Mouse (Mus musculus) intestine, postnatal 0 days (tissue): ENCODE measurements around the gene Hint1. TPM values are rescaled to one million over a fixed set of nuclear protein-coding genes. Genes with fewer than 3 reads are reported as not detected.
A peak's percentile ranks its signal among the peaks of the same experiment; 100 is the strongest.

Source experiments
- ATAC-seq: fragments of 200-750 bp; cut with Nextera tagmentation; 2 replicates; pipeline ENCODE4 v1.8.0; 2017; ENCODE audit warnings: mild to moderate bottlenecking, moderate TSS enrichment, moderate library complexity
- H3K27ac ChIP-seq: fragments of 300-500 bp; sonication (generic); 2 replicates; pipeline ENCODE4 v1.5.1; 2014; ENCODE audit warnings: mild to moderate bottlenecking, low read depth, low read length, moderate library complexity
- H3K27me3 ChIP-seq: fragments of 300-500 bp; sonication (generic); replicated peaks from 2 replicates; pipeline ENCODE4 v1.6.1; 2014; ENCODE audit warnings: low read length, mixed read lengths; ENCODE audit not compliant: control insufficient read depth, insufficient read depth
- H3K36me3 ChIP-seq: fragments of 300-500 bp; sonication (generic); 2 replicates; pipeline ENCODE4 v1.6.1; 2014; ENCODE audit warnings: mild to moderate bottlenecking, moderate library complexity; ENCODE audit not compliant: control insufficient read depth, insufficient read depth
- H3K4me1 ChIP-seq: fragments of 300-500 bp; sonication (generic); replicated peaks from 2 replicates; pipeline ENCODE4 v1.6.1; 2014; ENCODE audit warnings: antibody characterized with exemption, low read length, mixed read lengths; ENCODE audit not compliant: control insufficient read depth, insufficient read depth
- H3K4me2 ChIP-seq: fragments of 300-500 bp; sonication (generic); replicated peaks from 2 replicates; pipeline ENCODE4 v1.6.1; 2014; ENCODE audit warnings: low read depth, mild to moderate bottlenecking, moderate library complexity
- H3K4me3 ChIP-seq: fragments of 300-500 bp; sonication (generic); 2 replicates; pipeline ENCODE4 v1.5.1; 2014; ENCODE audit warnings: low read depth, low read length
- H3K9ac ChIP-seq: fragments of 300-500 bp; sonication (generic); 2 replicates; pipeline ENCODE4 v1.6.1; 2014; ENCODE audit warnings: mild to moderate bottlenecking, low read depth, low read length
- H3K9me3 ChIP-seq: fragments of 300-500 bp; sonication (generic); 2 replicates; pipeline ENCODE4 v1.6.1; 2016; ENCODE audit warnings: mixed run types; ENCODE audit not compliant: control insufficient read depth
- CTCF ChIP-seq: sonication (generic); IDR thresholded peaks from 2 replicates; pipeline ENCODE4 v1.5.1; 2016; ENCODE audit warnings: low read depth, mild to moderate bottlenecking, control low read depth, antibody characterized with exemption, moderate library complexity
- WGBS: fragments of 180-500 bp; shearing (Covaris S2); extraction: QIAGEN DNeasy Blood & Tissue Kit; methylation state at CpG from one replicate; pipeline ENCODE4 v1.1.7; 2014; 5-methylcytosine and 5-hydroxymethylcytosine counted together
- polyA plus RNA-seq: library from polyadenylated mRNA; unstranded; fragments of >200 nt; fragmentation: Nextera tagmentation; extraction: Ambion mirVana; gene quantifications from 2 replicates; pipeline ENCODE4 v1.2.1, GENCODE M21; 2015

Gene Hint1
- polyA plus RNA-seq, 1 experiment from 2014 or later: 1,016 TPM

DNA sequence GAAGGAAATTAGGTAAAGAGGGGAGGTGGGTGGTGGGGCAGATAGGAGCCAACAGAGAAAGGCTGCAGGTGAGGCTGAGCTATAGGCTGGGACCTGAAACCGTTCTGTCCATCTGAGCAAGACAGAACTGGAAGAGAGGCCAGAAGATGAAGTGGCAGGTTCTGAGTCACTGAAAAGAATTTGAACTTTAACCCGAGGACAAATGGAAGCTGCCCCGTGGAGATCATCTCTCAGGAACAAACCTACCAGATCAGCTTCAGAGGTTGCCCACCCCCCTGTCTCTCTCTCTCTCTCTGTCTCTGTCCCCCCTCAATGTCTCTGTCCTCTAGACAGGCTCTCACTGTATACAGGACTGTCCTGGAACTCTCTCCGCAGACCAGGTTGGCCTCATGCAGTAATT lies 33.5 kb downstream of the Hint1 start:
- Histone ChIP-seq H3K4me3 (no peak overlapping the region), H3K27ac (peak overlapping the region; percentile 57; the same call in 1 of the 2 replicates), H3K4me1 (peaks cover 6% of the 10 kb centered on the region; the same call in 1 of the 2 replicates), H3K4me2 (no peak overlapping the region), H3K9me3 (no peaks in the 10 kb centered on the region), H3K27me3 (no peaks in the 10 kb centered on the region), H3K36me3 (no peaks in the 10 kb centered on the region), H3K9ac (no peak overlapping the region)
- TF ChIP-seq CTCF: no peak
- ATAC-seq: no peak
- WGBS: 42% methylated on average over 4 of the region's 4 CpGs

DNA sequence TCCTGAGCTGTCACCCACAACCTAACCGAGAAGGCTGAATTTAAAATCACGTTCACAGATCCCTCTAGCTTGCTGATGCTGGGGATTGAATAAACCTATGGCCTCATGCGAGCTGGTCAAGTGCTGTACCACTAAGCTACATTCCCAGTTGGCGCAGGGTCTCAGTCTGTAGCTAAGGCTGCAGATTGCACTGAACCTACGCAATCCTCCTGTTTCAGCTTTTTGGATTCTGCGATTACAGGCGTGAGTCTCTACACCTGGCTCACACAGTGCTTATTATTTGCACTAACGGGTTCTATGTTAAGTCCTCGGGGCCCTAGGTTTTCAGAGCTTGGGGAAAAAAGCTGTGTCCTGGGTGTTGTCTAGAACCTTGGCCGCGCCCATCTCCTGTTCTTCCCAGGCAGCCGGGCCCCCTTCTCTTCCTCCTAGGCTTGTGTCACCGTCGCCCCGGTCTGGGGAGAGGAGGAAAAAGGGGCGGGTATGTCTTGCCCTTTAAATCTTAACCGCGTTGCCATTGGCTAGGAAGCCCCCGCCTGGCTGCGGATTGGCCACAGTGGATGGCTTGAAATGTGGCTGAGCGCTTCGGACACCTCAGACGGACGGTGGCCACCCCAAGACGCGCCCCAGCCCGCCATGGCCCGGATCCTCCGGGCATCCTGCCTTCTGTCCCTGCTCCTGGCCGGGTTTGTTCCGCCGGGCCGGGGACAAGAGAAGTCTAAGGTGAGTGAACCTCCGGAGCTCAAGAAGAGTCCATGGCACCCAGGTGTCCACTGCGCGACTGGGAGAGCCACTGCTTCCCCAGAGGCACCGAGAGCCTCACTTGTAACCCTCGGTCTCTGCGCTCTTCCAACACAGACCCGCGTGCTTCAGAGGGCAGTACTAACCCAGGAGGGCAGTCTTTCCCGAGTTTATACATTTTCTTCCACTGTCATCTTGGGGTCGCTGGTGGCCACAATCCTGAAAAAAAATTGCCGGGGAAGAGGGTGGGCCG lies 36.4 kb downstream of the Hint1 start, which contains the start of gene Gpx3:
Gpx3 (plus strand) TSS at position 121 of the 991 bp plus-strand sequence.
- peak within 1 kb of the TSS; percentile 66 for H3K9ac ChIP-seq

DNA sequence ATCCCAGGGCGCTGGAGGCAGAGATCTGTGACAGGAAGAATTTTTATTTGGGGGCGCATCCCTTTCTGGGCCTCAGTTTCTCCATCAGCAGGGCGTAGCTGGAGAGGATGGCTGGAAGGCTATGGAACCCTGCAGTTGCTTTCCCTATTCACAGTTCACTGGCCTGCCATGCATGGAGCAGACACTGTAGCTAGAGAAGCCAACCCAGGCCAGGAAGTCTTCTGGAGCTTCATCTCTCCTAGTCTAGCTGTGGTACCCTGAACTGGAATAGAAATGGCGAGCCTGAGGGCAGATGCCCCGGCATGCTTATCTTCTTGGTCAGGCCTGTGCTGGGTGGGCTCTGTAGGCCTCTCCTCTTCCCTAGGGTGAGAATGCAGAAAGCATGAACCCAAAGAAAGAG lies 37.2 kb downstream of the Hint1 start:
- Histone ChIP-seq H3K36me3 (peaks cover 14% of the 10 kb centered on the region), H3K4me2 (peak overlapping the region; percentile 79), H3K9ac (peak overlapping the region; percentile 66), H3K27ac (peak overlapping the region; percentile 89), H3K27me3 (no peaks in the 10 kb centered on the region), H3K4me1 (peaks cover 12% of the 10 kb centered on the region; the same call in 1 of the 2 replicates), H3K9me3 (no peaks in the 10 kb centered on the region), H3K4me3 (peak overlapping the region; percentile 61)
- TF ChIP-seq CTCF: no peak
- no peak for ATAC-seq
- WGBS: 70% methylated on average over 5 of the region's 5 CpGs

More for the DNA sequence above, 36.4 kb downstream of the Hint1 start, which contains the start of gene Gpx3:
- H3K27me3 ChIP-seq: no peaks in the 10 kb centered on the region
- TF ChIP-seq CTCF: no peak
- no peaks in the 10 kb centered on the region for H3K9me3 ChIP-seq
- H3K27ac ChIP-seq: peak within 1 kb of the TSS; percentile 89
- H3K4me1 ChIP-seq: peaks cover 12% of the 10 kb centered on the region; the same call in 1 of the 2 replicates
- H3K4me3 ChIP-seq: peak within 1 kb of the TSS; percentile 61
- WGBS: 14% methylated on average over 42 of the region's 45 CpGs
- H3K36me3 ChIP-seq: peaks cover 7% of the 10 kb centered on the region; the same call in 1 of the 2 replicates
- peak; percentile 50 for ATAC-seq
- peak within 1 kb of the TSS; percentile 79 for H3K4me2 ChIP-seq

DNA sequence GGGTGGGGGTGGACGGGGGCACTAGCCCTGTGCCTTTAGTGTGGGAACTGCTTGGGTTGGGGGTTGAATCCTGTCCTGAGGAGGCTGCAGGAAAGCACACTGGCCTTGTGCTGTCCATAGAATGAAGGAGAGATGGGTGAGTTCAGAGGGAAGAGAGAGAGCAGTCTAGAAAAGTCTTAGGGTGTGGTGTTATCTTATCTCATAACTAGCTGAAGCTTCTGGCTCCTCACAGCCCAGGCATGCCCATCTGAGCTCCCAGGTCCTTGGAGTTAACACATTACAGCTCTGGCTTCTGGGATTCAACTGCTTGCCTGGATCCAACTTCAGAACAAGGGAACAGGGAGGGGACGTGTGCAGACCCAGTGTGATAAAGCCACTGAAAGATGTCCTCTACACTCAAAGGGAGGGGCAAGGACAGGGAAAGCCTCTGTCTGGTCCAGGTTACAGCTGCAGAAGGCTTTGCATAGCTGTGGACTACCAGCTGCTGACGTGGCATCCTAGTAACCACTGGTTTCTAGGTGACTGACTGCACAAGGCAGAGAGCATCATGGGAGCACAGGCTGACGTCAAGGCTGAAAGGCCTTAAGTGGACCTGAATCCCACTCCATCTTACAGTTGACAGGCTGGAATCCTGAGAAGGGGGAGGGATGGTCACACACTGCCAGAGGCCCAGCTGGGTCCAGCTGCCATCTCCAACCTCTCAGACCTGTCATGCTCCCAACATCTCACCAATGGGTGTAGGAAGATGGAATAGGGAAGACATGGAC lies 37.9 kb downstream of the Hint1 start:
- H3K27me3 ChIP-seq: no peaks in the 10 kb centered on the region
- peak overlapping the region; percentile 89 for H3K27ac ChIP-seq
- H3K9me3 ChIP-seq: no peaks in the 10 kb centered on the region
- 31% methylated on average over 4 of the region's 4 CpGs for WGBS
- peaks cover 12% of the 10 kb centered on the region; the same call in 1 of the 2 replicates for H3K4me1 ChIP-seq
- peaks cover 22% of the 10 kb centered on the region for H3K36me3 ChIP-seq
- ATAC-seq: peak; percentile 32
- H3K4me3 ChIP-seq: peak overlapping the region; percentile 61
- H3K9ac ChIP-seq: peak overlapping the region; percentile 34
- peak overlapping the region; percentile 79 for H3K4me2 ChIP-seq
- no peak for TF ChIP-seq CTCF

DNA sequence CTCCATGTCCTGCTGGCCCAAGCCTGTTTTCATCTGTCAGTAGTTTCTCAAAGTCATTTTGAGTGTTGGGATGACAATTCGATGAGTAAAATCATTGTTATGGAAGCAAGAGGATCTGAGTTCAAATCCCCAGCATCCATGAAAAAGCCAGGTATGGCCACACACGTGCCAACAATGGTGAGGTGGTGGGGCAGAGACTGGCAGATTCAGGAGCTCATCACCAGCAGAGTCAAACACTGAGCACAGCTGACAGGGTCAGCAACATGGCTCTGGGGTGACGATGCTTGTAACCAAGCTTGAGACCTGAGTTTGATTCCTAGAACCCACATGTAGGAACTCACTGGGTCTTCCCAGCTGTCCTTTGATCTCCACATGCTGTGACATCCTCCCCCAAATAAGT lies 38.9 kb downstream of the Hint1 start:
- WGBS: 86% methylated on average over 3 of the region's 3 CpGs

DNA sequence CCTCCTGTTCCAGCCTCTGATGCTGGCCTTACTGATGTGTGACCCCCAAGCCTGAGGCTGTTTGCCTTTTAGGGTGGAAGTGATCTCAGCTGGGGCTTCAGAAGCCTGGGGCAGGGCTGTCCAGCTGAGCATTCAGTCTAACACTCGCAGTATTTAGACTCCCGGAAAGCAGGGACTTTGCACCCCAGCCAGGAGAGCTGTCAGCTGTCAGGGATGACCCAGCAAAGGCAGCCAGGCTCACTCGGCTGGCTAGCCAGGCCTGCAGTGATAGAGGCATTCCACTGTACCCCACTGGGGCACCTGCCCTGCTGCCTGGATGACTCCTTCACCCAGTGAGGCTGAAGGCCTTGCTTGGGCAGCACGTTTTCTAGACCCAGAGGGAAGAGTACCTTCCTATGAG lies 39.7 kb downstream of the Hint1 start:
- Histone ChIP-seq H3K4me2 (peak overlapping the region; percentile 24; the same call in 1 of the 2 replicates), H3K4me1 (peaks cover 12% of the 10 kb centered on the region; the same call in 1 of the 2 replicates), H3K9ac (peak overlapping the region; percentile 18; the same call in 1 of the 2 replicates), H3K27me3 (no peaks in the 10 kb centered on the region), H3K4me3 (no peak overlapping the region), H3K36me3 (peaks cover 40% of the 10 kb centered on the region), H3K27ac (peak overlapping the region; percentile 89), H3K9me3 (no peaks in the 10 kb centered on the region)
- TF ChIP-seq CTCF: no peak
- peak; percentile 59 for ATAC-seq
- 26% methylated on average over 4 of the region's 4 CpGs for WGBS

More for the DNA sequence above, 38.9 kb downstream of the Hint1 start:
- ATAC-seq: no peak
- H3K4me3 ChIP-seq: no peak overlapping the region
- no peak for TF ChIP-seq CTCF
- H3K27ac ChIP-seq: peak overlapping the region; percentile 89
- H3K4me1 ChIP-seq: peaks cover 12% of the 10 kb centered on the region; the same call in 1 of the 2 replicates
- no peaks in the 10 kb centered on the region for H3K27me3 ChIP-seq
- H3K36me3 ChIP-seq: peaks cover 31% of the 10 kb centered on the region
- H3K4me2 ChIP-seq: peak overlapping the region; percentile 79
- H3K9me3 ChIP-seq: no peaks in the 10 kb centered on the region
- H3K9ac ChIP-seq: peak overlapping the region; percentile 34; the same call in 1 of the 2 replicates
